Mouse (Mus musculus): ENCODE measurements around the gene Relt. TPM values are rescaled to one million over a fixed set of nuclear protein-coding genes. Genes with fewer than 3 reads are reported as not detected.

Gene Relt
- polyA plus RNA-seq, 1 experiment from 2014 or later = 4.3 TPM

DNA sequence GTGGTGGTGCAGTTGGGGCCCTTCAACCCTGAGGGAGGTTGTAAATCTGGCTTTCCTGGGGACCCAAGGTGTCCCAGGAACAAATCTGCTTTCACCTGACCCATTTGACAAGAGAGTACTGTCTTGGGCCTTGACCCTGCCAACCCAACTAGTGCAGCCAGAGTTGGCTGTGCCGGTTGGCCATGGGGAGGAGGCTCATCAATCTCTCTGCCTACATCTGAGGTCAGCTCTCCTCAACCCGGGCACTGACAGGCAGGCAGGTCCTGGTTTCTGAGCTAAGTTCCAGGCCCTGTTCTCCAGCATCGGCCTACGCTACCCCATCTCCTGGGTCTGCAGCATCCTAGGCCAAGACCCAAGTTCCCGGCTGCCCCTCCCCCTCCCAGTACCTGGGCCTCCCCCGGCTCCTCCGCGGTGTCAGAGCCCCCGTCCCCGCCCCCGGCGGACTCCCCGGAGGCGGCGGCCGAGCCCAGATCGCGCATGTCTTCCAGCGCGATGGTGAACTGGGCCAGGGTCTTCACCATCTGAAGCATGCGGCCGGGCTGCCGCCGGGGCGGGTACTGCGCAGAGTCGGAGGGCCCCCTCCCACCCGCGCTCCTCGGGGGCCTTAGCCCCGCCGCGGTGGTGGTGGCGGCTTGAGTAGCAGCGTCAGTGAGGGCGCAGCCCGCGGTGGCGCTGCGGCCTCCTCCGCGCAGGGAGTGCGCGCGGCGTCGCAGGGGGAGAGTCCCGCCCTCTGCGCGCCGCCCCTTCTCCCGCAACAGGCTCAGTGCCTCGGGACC is 31.0 kb upstream of the Relt start:
- Histone ChIP-seq H3K4me1 (peaks cover 29% of the 10 kb centered on the region), H3K9ac (replicated peaks) (peak overlapping the region; percentile 80), H3K27me3 (no peaks in the 10 kb centered on the region), H3K36me3 (peaks cover 10% of the 10 kb centered on the region; the same call in 1 of the 2 replicates), H3K27ac (replicated peaks) (peak overlapping the region; percentile 63), H3K9me3 (no peaks in the 10 kb centered on the region), H3K4me2 (replicated peaks) (peak overlapping the region; percentile 83), H3K4me3 (peak overlapping the region; percentile 70)
- ATAC-seq (replicated peaks) = peak; percentile 84
- 3% methylated on average over 47 of the region's 53 CpGs for WGBS

DNA sequence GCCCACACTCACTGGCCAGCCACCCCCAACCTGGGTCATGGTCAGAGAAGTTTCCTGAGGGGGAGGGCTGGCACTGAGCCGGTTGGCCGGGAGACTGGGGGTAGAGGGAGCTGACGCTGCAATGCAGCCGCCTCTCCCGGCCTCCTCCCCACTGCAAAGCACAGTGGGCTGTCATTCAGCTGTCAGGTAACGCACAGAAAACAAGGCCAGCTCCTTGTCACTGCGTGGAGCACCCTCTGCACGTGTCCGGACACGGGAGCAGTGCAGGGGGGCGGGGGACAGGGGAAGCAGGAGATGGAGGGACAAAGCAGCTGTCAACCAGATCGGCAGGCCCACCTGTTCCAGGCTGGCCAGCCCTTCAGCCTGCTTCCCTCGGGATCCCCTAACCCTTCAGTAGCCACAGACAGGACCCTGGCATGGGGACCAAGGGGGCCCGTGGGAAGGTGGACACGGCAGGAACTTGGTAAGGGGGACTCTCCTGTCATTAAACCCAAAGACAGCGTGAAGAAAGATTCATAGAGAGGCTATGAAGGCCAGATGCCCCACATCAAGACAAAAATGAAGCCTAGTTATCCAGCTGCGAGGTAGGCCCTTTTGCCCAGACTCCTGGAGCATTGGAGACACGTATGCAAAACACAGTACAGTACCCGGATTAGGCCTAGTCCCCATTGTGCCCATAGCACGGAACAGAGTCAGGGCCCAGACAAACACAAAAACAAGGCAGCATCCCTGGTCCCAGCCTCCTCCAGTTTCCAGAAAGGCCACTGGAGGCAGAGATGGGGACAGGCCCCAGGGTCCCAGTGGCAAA is 30.2 kb upstream of the Relt start:
- 27% methylated on average over 20 of the region's 20 CpGs for WGBS
- no peaks in the 10 kb centered on the region for H3K9me3 ChIP-seq
- ATAC-seq (replicated peaks) = peak; percentile 39
- peak overlapping the region; percentile 83 for H3K4me2 ChIP-seq (replicated peaks)
- no peaks in the 10 kb centered on the region for H3K27me3 ChIP-seq
- peak overlapping the region; percentile 70 for H3K4me3 ChIP-seq
- H3K9ac ChIP-seq (replicated peaks) = peak overlapping the region; percentile 80
- H3K27ac ChIP-seq (replicated peaks) = peak overlapping the region; percentile 63
- peaks cover 29% of the 10 kb centered on the region for H3K4me1 ChIP-seq
- peaks cover 12% of the 10 kb centered on the region; the same call in 1 of the 2 replicates for H3K36me3 ChIP-seq

DNA sequence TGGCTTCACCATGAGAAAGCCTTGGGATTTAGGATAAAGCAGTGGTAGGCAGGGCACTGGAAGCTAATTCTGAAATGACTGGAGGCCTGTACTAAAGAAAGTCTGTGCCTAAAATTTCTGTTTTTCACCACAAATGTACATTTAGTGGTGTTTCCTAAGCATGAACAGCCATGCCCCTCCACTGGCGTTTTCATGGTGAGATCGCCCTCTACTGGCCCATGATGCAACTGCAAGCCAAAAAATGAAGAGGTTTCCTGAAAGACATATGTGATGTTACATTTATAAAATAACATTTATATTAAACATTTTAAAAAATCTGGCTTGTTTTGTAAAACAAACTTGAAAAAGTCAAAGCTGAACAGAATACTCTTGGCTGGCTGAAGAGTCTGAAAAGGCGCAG is 23.3 kb upstream of the Relt start:
- WGBS = 32% methylated on average over 3 of the region's 3 CpGs
- no peak overlapping the region for H3K9ac ChIP-seq (replicated peaks)
- H3K27ac ChIP-seq (replicated peaks) = no peak overlapping the region
- no peaks in the 10 kb centered on the region for H3K4me1 ChIP-seq
- no peaks in the 10 kb centered on the region for H3K27me3 ChIP-seq
- ATAC-seq (replicated peaks) = no peak
- H3K4me2 ChIP-seq (replicated peaks) = no peak overlapping the region
- no peak overlapping the region for H3K4me3 ChIP-seq
- peaks cover 48% of the 10 kb centered on the region for H3K36me3 ChIP-seq
- no peaks in the 10 kb centered on the region for H3K9me3 ChIP-seq

DNA sequence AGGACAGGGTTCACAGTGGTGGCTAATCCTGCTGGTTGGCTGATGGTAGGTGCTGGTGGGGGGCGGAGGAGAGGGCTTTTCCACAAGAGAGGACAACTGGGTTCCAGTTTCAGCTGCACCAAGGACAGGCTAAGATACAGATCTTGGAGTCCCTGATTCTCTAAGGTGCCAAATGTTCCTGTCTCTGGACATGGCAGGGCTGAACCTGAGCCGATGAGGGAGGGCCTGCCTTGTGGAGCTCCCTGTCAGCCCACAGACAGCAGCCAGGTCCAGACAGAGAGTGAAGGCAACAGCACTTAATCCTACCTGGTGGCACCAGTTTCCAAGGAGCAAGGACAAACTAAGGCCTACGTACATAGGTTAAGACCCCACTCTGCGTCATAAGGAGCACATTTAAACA is 21.2 kb upstream of the Relt start:
- H3K27me3 ChIP-seq = no peaks in the 10 kb centered on the region
- 0 out of 2 replicates have a peak, but pooled peaks cover 4% of the 10 kb centered on the region for H3K4me1 ChIP-seq
- H3K27ac ChIP-seq (replicated peaks) = no peak overlapping the region
- no peak overlapping the region for H3K4me3 ChIP-seq
- ATAC-seq (replicated peaks) = no peak
- peaks cover 55% of the 10 kb centered on the region for H3K36me3 ChIP-seq
- H3K9ac ChIP-seq (replicated peaks) = no peak overlapping the region
- H3K9me3 ChIP-seq = no peaks in the 10 kb centered on the region
- H3K4me2 ChIP-seq (replicated peaks) = no peak overlapping the region
- 93% methylated on average over 4 of the region's 4 CpGs for WGBS

DNA sequence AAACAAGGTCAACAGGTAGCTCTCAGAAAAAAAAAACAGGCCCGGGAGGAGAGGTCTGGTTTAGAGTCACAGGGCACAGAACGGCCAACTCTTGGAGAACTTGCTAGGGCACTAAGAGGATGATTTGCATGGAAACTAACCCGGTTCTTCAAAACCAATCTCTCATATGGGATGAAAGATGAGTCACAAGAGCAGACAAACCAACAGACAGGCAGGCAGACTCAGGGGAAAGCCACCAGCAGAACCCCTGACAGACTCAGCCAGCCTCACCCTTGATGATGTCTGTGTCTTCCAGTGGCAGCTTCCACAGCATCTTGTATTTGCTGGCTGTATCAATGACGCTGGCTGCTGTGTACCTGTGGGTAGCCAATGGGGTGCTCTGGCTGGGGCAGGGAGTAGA is 18.7 kb upstream of the Relt start:
- Histone ChIP-seq H3K4me1 (0 out of 2 replicates have a peak, but pooled peaks cover 5% of the 10 kb centered on the region), H3K4me2 (replicated peaks) (no peak overlapping the region), H3K9ac (replicated peaks) (no peak overlapping the region), H3K36me3 (peaks cover 75% of the 10 kb centered on the region), H3K9me3 (no peaks in the 10 kb centered on the region), H3K27ac (replicated peaks) (no peak overlapping the region), H3K27me3 (no peaks in the 10 kb centered on the region), H3K4me3 (no peak overlapping the region)
- WGBS = 91% methylated on average over 4 of the region's 4 CpGs
- ATAC-seq (replicated peaks) = no peak

DNA sequence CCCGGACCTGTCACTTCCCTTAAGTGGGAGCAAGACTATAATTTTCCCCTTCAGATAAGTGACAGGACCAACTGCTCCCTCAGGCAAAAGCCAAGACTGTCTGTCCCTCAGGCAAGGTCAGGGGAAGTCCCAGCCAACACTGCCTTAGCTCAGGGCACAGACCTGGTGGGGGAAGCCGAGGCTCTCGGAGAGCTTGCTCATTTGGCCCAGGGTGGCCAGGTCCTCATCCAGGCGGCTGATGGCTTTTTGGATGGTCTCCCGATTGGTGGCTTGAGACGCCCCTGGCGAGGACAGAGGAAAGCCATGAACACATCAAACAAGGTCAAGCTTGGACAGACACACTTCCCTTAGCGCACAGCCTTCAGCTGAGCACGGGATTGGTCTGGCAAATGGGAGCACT is 18.3 kb upstream of the Relt start:
- H3K4me2 ChIP-seq (replicated peaks) = no peak overlapping the region
- no peaks in the 10 kb centered on the region for H3K27me3 ChIP-seq
- 87% methylated on average over 9 of the region's 9 CpGs for WGBS
- H3K36me3 ChIP-seq = peaks cover 79% of the 10 kb centered on the region
- H3K4me1 ChIP-seq = 0 out of 2 replicates have a peak, but pooled peaks cover 5% of the 10 kb centered on the region
- H3K9me3 ChIP-seq = no peaks in the 10 kb centered on the region
- no peak for ATAC-seq (replicated peaks)
- no peak overlapping the region for H3K9ac ChIP-seq (replicated peaks)
- H3K27ac ChIP-seq (replicated peaks) = no peak overlapping the region
- no peak overlapping the region for H3K4me3 ChIP-seq

DNA sequence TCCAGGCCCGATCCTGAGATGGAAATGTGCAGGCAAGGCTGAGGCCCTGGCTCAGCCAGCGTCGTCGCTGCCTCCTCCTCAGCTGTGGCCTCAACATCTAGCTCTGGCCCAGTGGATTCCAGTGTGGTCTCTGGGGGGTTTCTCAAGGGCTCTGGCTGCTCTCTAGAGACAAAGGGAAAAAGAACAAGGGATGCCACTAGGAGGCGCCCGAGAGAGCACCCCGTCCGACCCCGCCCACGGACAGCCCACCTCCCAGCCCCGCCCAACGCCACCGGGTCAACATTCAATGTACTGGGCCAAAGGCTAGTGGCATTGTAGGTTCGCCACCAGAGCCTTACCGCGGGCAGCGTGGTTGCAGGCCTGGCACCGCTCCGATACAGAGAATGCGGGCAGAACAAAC is 16.3 kb upstream of the Relt start:
- Histone ChIP-seq H3K27me3 (no peaks in the 10 kb centered on the region), H3K4me1 (0 out of 2 replicates have a peak, but pooled peaks cover 5% of the 10 kb centered on the region), H3K9me3 (no peaks in the 10 kb centered on the region), H3K36me3 (peaks cover 80% of the 10 kb centered on the region), H3K4me3 (no peak overlapping the region), H3K9ac (replicated peaks) (no peak overlapping the region), H3K27ac (replicated peaks) (no peak overlapping the region), H3K4me2 (replicated peaks) (no peak overlapping the region)
- no peak for ATAC-seq (replicated peaks)
- WGBS = 16% methylated on average over 20 of the region's 20 CpGs

DNA sequence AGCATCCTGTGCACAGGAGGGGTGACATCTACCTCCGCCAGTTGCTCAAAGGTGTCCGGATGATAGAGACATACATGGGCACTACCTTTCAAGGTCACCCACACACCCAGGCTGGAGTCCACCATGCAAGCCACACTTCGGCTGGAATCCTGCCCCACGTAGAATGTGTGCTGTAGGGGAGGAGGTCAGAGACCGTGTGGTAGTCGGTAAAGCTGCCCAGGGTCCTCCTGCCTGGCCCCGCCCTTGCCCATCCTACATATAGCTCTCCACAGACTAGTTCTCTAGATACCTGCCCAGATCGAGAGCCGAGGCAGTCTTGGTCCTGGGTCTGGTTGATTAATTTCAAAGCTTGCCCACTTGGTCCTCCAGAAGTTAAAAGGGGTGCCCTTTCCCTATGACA is 13.5 kb upstream of the Relt start:
- no peaks in the 10 kb centered on the region for H3K9me3 ChIP-seq
- H3K4me2 ChIP-seq (replicated peaks) = no peak overlapping the region
- H3K4me3 ChIP-seq = no peak overlapping the region
- 0 out of 2 replicates have a peak, but pooled peaks cover 5% of the 10 kb centered on the region for H3K4me1 ChIP-seq
- peaks cover 70% of the 10 kb centered on the region for H3K36me3 ChIP-seq
- no peak overlapping the region for H3K9ac ChIP-seq (replicated peaks)
- H3K27ac ChIP-seq (replicated peaks) = no peak overlapping the region
- ATAC-seq (replicated peaks) = no peak
- no peaks in the 10 kb centered on the region for H3K27me3 ChIP-seq
- WGBS = 89% methylated on average over 9 of the region's 9 CpGs

DNA sequence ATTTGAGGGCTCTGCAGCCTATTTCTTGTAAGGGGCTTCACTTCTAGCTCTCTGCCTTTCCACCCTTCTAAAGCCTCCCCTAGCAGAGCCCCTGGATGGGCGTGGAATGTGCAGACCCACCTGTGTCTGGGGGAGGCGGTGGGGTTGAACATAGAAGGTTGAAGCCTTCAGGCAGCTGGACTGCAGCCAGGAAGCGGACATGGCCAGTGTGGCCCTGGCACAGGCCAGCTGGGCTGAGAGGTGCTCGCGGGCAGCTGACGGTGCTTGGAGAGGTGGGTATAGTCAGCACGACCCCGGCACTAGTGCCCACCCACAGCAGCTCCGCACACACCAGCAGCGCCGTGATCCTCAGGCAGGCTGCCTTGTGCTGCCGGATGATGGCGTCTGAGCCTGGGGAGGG is 13.0 kb upstream of the Relt start:
- Histone ChIP-seq H3K9ac (replicated peaks) (no peak overlapping the region), H3K4me1 (0 out of 2 replicates have a peak, but pooled peaks cover 5% of the 10 kb centered on the region), H3K27ac (replicated peaks) (no peak overlapping the region), H3K4me2 (replicated peaks) (no peak overlapping the region), H3K4me3 (no peak overlapping the region), H3K27me3 (no peaks in the 10 kb centered on the region), H3K36me3 (peaks cover 69% of the 10 kb centered on the region), H3K9me3 (no peaks in the 10 kb centered on the region)
- 94% methylated on average over 13 of the region's 13 CpGs for WGBS
- no peak for ATAC-seq (replicated peaks)

DNA sequence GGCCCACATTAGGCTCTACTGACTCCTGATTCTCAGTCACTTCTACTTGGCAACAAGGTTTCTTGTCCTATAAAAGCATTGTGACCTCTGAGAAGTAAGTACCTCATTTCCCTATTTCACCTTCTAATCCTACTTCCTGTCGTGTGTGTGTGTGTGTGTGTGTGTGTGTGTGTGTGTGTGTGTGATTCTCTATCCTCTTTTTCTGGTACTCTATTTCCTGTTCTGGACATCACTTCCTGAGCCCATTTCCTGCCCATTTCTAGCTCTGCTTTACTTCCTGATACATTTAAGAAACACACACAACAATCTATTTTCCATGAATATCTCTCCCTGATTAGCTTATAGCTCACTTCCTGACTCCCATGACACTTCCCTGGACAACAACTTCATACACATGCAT is 12.6 kb upstream of the Relt start:
- H3K4me3 ChIP-seq = no peak overlapping the region
- ATAC-seq (replicated peaks) = no peak
- H3K4me1 ChIP-seq = 0 out of 2 replicates have a peak, but pooled peaks cover 5% of the 10 kb centered on the region
- H3K27ac ChIP-seq (replicated peaks) = no peak overlapping the region
- H3K36me3 ChIP-seq = peaks cover 67% of the 10 kb centered on the region
- H3K9ac ChIP-seq (replicated peaks) = no peak overlapping the region
- no peak overlapping the region for H3K4me2 ChIP-seq (replicated peaks)
- WGBS = 79% methylated on average over 1 of the region's 1 CpGs
- no peaks in the 10 kb centered on the region for H3K27me3 ChIP-seq
- H3K9me3 ChIP-seq = no peaks in the 10 kb centered on the region

DNA sequence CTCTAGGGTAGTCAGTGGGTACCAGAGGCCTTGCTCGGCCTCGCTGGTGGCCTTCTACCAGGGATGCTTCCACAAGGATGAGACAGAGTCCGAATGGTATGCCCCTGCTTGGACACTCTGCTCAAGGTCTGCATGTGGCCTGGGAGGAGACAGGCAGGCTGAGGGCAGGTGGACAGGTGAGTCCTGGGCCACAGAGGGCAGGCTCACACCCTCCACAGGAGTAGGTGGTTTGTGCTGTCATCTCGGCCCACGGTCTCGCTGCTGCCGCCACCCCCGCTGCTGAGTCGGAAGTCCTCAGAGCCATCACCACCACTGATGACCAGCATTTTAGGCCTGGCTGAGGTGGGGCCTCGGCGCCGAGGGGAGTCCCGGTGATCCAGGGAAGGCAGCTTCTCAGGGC is 10.0 kb upstream of the Relt start:
- H3K4me1 ChIP-seq = no peaks in the 10 kb centered on the region
- 94% methylated on average over 13 of the region's 13 CpGs for WGBS
- no peak overlapping the region for H3K4me2 ChIP-seq (replicated peaks)
- H3K27ac ChIP-seq (replicated peaks) = no peak overlapping the region
- no peak overlapping the region for H3K9ac ChIP-seq (replicated peaks)
- peaks cover 44% of the 10 kb centered on the region for H3K36me3 ChIP-seq
- no peaks in the 10 kb centered on the region for H3K27me3 ChIP-seq
- ATAC-seq (replicated peaks) = no peak
- H3K4me3 ChIP-seq = no peak overlapping the region
- no peaks in the 10 kb centered on the region for H3K9me3 ChIP-seq

DNA sequence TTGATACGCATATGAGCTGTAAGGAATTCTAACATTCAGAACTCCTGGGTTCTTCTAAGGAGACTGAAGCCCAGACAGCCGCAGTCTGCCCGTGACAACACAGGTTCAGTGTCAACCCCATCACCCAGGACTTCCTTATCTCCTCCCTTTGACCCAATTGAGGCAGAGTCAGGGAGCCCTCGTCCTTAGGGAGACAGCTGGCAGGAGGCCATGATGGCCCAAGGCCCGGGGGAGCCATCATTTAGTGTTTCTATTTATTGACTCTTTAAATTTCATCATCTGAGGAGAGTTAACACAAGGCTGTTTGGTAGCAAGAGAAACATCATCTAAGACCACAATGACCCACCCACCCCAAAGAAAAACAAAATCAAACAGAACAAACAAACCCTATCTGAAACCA is 8.6 kb upstream of the Relt start:
- H3K4me2 ChIP-seq (replicated peaks) = no peak overlapping the region
- no peaks in the 10 kb centered on the region for H3K9me3 ChIP-seq
- no peak for ATAC-seq (replicated peaks)
- H3K27ac ChIP-seq (replicated peaks) = no peak overlapping the region
- H3K9ac ChIP-seq (replicated peaks) = no peak overlapping the region
- no peaks in the 10 kb centered on the region for H3K27me3 ChIP-seq
- no peaks in the 10 kb centered on the region for H3K4me1 ChIP-seq
- H3K4me3 ChIP-seq = no peak overlapping the region
- peaks cover 32% of the 10 kb centered on the region for H3K36me3 ChIP-seq
- 84% methylated on average over 5 of the region's 5 CpGs for WGBS

Measured in forebrain, embryonic 15.5 days (tissue).